Mouse (Mus musculus) testis, adult 2 months (tissue): ENCODE results near the gene Slc4a11.

Source experiments
- CTCF ChIP-seq: fragments of 200-500 bp; IDR thresholded peaks from 2 replicates; pipeline ENCODE4 v1.5.1; 2012; ENCODE audit warnings: low read depth, mild to moderate bottlenecking, inconsistent platforms, low read length, moderate library complexity; ENCODE audit not compliant: control insufficient read depth, insufficient read depth, insufficient replicate concordance
- POLR2A ChIP-seq: fragments of 200-500 bp; IDR thresholded peaks from 2 replicates; pipeline ENCODE4 v1.6.1; 2012; ENCODE audit warnings: low read depth, mild to moderate bottlenecking, inconsistent platforms, low read length, moderate library complexity; ENCODE audit not compliant: control insufficient read depth

DNA sequence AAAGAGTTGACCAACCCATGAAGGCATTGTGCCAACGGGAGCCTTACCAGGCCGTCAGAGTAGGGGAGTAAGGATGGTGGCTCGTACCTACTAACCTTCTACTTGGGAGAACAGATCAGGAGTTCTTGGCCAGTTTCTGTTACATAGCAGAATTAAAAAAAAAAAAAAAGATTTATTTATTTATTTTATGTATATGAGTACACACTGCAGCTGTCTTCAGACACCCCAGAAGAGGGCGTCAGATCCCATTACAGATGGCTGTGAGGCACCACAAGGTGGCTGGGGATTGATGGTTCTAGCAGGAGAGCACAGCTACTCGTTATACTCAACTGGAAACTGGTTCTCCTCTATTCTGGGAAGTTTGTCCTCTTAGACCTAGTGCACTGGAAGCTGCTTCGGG lies 7.9 kb upstream of the Slc4a11 start:
- TF ChIP-seq POLR2A (no peak), CTCF (no peak)
